Mouse (Mus musculus): ENCODE results near the gene Kpna7.
"Not testable (repeated sequence)": the region's sequence is repeated elsewhere in the genome, so short reads cannot be mapped to it uniquely, and the experiment has no call there.

Kpna7 gene

GRCm38 (mm10) chr5:145083632-145084451 lies at the start of gene Kpna7, which contains the start of gene Arpc1a:
Gene Kpna7 (minus strand): TSS chr5:145084030.
Gene Arpc1a (plus strand): TSS chr5:145083830.
- peak; percentile 89 to 90 for DNase-seq (ENCODE audit: low spot score in 2 of 2)

- not testable (repeated sequence) for DNase-seq (ENCODE audit: low spot score in 2 of 2)
Observed at GRCm38 (mm10) chr5:145133275-145133674, 49.4 kb upstream of the Kpna7 start.

GRCm38 (mm10) chr5:145130995-145131394 lies 47.2 kb upstream of the Kpna7 start:
- DNase-seq (ENCODE audit: low spot score in 2 of 2), result no peak

GRCm38 (mm10) chr5:145130191-145130590 lies 46.4 kb upstream of the Kpna7 start:
- peak; percentile 67 to 69 for DNase-seq (ENCODE audit: low spot score in 2 of 2)

- peak in 1 of 2 experiments; percentile 40 for DNase-seq (ENCODE audit: low spot score in 2 of 2)
Observed at GRCm38 (mm10) chr5:145129773-145130172, 45.9 kb upstream of the Kpna7 start.

DNA sequence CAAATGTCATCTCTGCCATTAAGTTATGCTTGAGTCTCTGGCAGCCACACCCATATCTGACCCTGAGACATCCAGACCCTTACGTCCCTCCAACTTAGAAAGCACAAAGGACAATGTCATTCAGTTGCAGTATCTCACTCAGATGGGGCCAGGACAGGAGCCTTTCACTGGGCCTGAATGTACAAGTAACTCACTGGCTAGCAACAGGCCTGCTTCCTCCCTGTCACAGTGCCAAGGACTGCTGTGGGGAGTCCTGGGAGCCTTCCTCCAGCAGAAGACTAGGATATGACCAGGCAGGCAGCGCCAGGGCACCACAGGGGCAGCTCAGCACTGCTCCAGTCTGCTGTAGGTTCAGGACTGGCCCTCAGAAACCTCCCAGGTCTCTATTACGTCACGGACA lies 45.3 kb upstream of the Kpna7 start:
- DNase-seq (ENCODE audit: low spot score in 2 of 2), result no peak

GRCm38 (mm10) chr5:145126580-145126979 lies 42.8 kb upstream of the Kpna7 start:
- DNase-seq (ENCODE audit: low spot score in 2 of 2), result no peak

DNA sequence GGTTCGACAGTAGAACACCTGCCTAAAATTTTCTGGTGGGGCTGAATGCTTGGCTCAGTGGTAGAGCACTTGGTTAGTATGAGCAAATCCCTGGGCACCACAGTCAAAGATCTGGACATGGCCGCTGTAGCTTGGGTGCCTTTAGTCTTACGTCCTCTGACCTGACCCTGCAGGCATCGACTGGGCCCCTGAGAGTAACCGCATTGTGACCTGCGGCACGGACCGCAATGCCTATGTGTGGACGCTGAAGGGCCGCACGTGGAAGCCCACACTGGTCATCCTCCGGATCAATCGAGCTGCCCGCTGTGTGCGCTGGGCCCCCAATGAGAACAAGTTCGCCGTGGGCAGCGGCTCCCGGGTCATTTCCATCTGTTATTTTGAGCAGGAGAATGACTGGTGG lies 39.6 kb upstream of the Kpna7 start:
- DNase-seq (ENCODE audit: low spot score in 2 of 2), result no peak

GRCm38 (mm10) chr5:145120921-145121320 lies 37.1 kb upstream of the Kpna7 start:
- DNase-seq (ENCODE audit: low spot score in 2 of 2), result no peak

- no peak for DNase-seq (ENCODE audit: low spot score in 2 of 2)
Observed at GRCm38 (mm10) chr5:145119385-145119784, 35.6 kb upstream of the Kpna7 start.

DNA sequence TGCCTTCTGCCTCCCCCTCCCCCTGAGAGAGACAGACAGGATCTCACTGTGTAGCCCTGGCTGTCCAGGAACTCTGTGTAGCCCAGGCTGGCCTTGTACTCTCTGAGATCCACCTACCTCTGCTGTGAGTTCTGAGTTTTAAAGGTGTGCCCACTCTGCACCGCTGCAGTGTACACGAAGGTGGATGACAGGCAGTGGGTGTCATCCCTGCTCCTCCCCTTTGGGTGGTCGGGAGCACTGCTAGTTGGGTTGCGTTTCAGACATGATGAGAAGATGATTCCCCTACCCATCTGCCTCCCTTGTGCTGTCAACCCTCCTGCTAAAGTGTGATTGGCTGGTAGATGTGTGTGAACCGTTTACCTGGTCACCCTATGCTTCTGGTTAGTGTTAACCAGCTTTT lies 34.6 kb upstream of the Kpna7 start:
- DNase-seq (ENCODE audit: low spot score in 2 of 2), result no peak

- DNase-seq (ENCODE audit: low spot score in 2 of 2), result no peak
Observed at GRCm38 (mm10) chr5:145118005-145118404, 34.2 kb upstream of the Kpna7 start.

- DNase-seq (ENCODE audit: low spot score in 2 of 2), result peak in 1 of 2 experiments; percentile 58
Observed at GRCm38 (mm10) chr5:145116916-145117315, 33.1 kb upstream of the Kpna7 start.

GRCm38 (mm10) chr5:145116316-145116715 lies 32.5 kb upstream of the Kpna7 start:
- DNase-seq (ENCODE audit: low spot score in 2 of 2), result no peak

DNA sequence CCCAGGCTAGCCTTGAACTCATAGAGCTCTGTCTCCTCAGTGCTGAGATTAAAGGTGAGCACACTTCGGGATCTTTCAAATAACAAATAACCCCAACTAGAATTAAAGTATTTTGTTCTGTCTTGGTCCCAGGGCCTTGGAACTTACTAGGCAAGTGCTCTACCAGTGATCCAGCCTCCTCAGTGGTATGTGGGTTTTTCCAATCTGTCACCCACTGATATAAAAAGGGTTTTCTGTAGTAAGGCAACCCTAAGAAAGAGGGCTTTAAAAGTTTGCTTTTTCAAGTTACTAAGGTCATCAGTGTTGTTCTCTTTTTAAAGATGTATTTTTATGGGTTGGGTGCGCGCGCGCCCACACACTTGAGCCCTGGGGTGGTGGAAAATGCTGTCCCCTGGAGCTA lies 31.9 kb upstream of the Kpna7 start:
- DNase-seq (ENCODE audit: low spot score in 2 of 2), result no peak

DNA sequence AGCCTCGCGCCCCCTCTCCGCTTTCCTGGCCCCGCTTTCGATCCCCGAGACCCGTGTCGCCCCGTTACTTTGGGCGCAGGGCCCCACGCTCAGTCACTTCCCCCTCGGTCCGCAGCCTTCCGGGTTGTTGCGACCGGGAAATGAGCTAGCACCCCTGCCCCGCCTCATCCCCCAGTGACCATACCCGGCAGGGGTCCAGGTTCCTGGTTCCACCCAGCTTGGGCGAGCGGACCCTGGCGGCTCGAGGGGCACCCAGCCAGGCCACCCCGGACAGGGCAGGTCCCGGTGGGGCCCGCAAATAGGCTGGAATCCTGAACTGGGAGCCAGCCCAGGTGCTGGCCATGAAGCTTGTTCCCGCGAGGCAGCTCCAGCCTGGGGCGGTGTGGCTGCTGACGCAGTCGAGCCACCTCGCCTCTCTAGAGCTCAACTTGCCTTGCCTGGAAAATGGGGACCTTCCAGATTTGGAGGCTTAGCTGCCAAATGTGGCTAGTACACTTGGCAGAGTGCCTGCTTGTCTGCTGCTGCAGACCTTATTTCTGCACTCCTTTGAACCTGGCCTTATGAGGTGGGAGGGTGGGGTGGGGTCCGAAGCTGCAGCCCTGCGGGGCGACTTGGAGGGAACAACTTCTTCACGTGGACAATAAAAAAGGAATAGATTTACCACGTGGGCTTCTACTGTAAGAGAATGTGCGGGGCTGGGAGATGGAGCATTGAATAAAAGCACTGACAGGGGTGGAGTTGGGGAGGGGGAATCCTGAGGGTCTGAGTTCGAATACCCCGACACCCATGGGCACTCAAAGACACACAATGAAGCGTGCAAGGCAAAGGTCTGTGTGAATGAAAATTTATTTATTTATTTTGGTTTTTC lies 31.0 kb upstream of the Kpna7 start:
- no peak for DNase-seq (ENCODE audit: low spot score in 2 of 2)

GRCm38 (mm10) chr5:145114071-145114605 lies 30.3 kb upstream of the Kpna7 start, which contains the start of gene Arpc1b:
Gene Arpc1b (plus strand): TSS chr5:145114215.
- no peak for DNase-seq (ENCODE audit: low spot score in 2 of 2)

DNA sequence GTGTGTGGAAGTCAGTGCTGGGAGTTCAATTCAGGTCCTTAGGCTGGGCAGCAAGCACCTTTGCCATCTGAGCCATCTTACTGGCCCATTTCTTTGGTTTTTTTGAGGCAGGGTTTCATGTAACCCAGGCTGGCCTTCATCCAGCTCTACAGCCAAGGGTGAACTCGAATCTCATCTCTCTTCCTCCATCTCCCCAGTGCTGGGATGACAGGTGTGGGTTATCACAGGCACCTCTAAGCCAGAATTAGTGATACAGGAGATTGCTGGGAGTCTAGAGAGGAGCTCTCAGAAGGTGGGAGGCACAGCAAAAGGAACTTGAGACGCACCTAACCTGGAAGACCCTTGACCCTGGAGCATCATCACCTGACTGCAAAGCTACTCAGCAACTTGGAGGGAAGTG lies 29.6 kb upstream of the Kpna7 start:
- no peak for DNase-seq (ENCODE audit: low spot score in 2 of 2)

DNA sequence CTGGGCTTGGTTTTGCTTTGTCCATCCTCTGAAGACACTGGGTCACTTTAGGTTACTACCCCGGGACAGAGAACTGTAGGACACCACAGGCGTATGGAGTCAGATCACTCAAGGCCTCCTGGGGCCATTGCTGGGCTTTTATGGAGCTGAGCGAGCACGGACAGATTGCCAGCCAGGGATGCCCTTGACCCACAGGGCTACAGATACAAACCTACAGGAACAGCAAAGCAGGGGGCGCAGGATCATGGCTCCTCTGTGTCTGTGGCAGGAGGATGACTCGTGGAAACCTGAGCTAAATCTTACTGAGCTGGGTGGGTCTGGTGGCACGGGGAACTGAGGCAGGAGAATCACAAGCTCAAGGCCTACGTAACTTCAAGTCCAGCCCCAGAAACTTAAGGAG lies 28.7 kb upstream of the Kpna7 start:
- no peak for DNase-seq (ENCODE audit: low spot score in 2 of 2)

DNA sequence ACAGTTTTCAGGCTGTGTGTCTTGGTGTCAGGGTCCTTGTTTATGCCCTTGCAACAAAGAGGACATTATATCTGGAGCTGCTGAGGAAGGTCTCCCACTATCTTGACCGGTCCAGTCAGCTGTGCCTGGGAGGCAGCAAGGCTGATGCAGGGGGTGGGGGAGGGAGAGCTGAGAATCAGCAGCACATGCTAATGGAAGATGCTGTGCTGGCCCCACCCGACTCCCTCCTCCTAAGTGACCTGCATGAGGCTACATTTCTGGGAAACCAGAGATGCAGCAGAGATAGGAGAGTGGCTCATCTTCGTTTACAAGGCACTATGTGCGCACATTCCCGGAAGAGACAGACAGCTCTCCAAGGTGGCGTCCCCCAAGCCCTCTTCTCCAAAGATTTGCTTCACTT lies 26.6 kb upstream of the Kpna7 start:
- DNase-seq (ENCODE audit: low spot score in 2 of 2), result no peak

DNA sequence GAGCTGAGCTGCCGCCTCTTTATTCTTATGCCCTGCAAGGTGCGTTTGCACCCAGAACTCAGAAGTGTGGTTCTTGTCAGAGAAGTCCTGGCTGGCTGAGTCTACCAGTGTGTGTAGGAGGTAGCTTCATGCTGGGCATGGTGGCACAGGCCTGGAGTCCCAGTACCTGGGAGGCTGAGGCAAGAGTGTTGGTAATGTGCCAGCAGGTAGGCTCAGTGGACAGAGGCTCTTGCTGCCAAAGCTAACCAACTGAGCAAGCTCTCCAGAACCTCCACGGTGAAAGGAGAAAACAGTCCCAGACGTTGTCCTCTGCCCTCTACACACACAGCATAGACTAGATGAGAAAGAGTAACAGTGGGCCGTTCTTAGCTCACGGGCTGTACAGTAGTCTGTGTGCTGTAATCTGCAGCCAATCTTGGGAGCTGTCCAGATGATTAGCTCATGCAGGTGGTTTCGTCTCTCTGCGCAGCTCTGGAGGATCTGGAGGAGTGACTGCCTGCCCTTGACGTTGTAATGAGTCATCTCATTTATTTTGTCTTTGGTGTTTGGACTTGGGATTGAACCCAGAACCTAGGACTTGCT lies 22.0 kb upstream of the Kpna7 start:
- DNase-seq (ENCODE audit: low spot score in 2 of 2), result no peak

GRCm38 (mm10) chr5:145104328-145104727 lies 20.5 kb upstream of the Kpna7 start:
- DNase-seq (ENCODE audit: low spot score in 2 of 2), result no peak
